Mouse (Mus musculus): Measurements from ENCODE around the gene Ankrd37. TPM values are rescaled to one million over a fixed set of nuclear protein-coding genes. Genes with fewer than 3 reads are reported as not detected.

Ankrd37 gene
- 38.4 TPM for polyA plus RNA-seq (2017; shearing (Covaris generic))

DNA sequence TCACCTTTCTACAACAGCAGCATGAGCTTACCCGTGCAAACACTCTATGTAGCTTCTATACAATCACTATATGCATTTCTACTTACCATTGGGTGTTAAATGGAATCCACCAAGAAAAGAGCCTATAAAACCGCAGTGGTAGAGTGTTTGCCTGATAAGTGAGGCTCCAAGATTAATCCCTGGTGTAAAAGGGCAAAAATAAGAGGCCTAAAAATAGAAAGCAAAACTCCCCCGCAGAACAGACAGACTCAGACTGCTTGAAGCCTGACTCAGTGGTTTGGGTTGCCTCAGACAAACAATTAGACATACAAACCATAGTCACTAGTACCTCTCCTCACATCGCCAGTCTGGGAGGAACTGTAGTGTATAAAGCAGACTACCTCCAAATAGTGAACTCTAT lies at the start of gene Ankrd37:
Ankrd37 (minus strand) TSS at position 112 of the 400 bp plus-strand sequence.

DNA sequence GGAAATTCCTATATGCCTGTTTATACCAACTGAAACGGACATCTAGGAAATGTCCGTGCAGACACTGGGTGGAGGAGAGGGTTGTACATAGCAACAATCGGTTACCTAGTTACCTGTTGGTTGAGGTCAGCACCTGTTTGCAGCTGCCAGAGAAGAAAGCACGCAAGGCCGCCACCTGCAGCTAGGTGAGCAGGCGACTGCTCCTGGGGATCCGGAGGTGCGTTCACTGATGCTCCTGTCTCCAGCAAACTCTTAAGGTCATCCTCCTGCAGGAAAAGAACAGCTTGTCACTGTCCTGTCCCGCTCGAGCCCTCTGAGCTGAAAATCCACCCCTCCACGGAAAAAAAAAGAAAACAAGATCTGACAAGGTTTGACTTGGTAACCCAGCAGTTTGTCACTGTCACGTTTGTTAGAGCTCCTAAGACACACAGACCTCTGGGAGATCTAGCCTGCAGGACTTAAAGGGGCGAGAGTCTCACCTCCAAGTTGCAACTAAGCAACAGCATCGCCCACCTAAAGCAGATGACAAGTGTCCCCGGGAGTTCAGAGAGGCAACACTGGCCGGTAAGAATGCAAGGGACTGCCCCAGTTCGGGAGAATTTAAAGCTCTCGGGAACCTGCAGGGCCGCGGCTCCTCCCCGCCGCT lies 6.2 kb downstream of the Ankrd37 start, which contains the start of gene Lrp2bp:
Lrp2bp (plus strand) TSS at position 166 of the 646 bp plus-strand sequence.

DNA sequence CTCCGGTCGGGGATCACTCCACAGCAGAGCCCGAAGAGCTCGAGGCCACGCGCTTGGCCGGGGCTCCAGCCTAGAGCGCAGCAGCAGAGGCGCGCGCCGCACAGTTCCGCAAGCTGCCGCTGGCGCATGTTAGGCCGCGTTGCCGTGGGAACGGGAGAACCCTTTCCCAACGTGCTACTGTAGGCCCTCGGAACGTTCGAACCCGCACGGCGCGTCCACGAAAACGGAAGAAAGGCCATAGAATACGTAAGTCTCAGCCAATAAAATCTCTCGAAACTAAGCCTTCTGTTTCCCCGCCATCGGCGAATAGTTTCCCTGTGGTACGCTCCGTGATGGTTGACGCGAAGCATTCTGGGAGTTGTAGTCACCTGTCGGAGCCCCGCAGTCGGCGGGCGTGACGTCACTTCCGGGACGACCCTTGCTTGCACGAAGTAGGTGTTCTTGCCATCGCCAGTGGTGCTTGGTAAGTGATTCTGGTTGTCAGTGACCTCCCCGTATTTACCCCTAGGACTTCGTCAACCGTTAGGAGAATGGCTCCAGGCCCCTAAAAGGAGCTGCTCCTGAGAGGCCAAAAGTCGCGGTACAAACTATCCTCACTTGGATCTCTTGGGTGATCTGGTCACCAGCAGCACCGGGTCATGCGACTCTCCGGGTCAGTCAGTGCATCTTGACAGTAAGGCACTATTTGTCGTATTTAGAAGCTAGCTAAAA lies 30.2 kb downstream of the Ankrd37 start, which contains the start of the genes 1700029J07Rik and Ufsp2:
1700029J07Rik (minus strand) TSS at position 127 of the 711 bp plus-strand sequence.
Ufsp2 (plus strand) TSS at position 403 of the 711 bp plus-strand sequence.

Other genes with a start within 250 kb of the Ankrd37 start
- gene Pdlim3, start 120.2 kb downstream of the Ankrd37 start, polyA plus RNA-seq (2017; shearing (Covaris generic)): 0.19 TPM
- not detected for gene Ccdc110, start 71.1 kb downstream of the Ankrd37 start, polyA plus RNA-seq (2017; shearing (Covaris generic))
- 1.8 TPM for gene 1700029J07Rik, start 30.5 kb downstream of the Ankrd37 start, polyA plus RNA-seq (2017; shearing (Covaris generic))
- 17.6 TPM for gene Ufsp2, start 30.2 kb downstream of the Ankrd37 start, polyA plus RNA-seq (2017; shearing (Covaris generic))
- not detected for gene Lrp2bp, start 6.4 kb downstream of the Ankrd37 start, polyA plus RNA-seq (2017; shearing (Covaris generic))
- gene Cfap97, start 146.1 kb upstream of the Ankrd37 start, polyA plus RNA-seq (2017; shearing (Covaris generic)): 15.3 TPM
- 18.1 TPM for gene Snx25, start 146.5 kb upstream of the Ankrd37 start, polyA plus RNA-seq (2017; shearing (Covaris generic))
- 81.8 TPM for gene Slc25a4, start 205.6 kb upstream of the Ankrd37 start, polyA plus RNA-seq (2017; shearing (Covaris generic))